Mouse (Mus musculus) heart, postnatal 14 days (tissue): ENCODE results near the gene Atf6b. TPM values are rescaled to one million over a fixed set of nuclear protein-coding genes. Genes with fewer than 3 reads are reported as not detected.

Experiments used
- DNase-seq, 2 experiments: peaks; one replicate each; pipeline ENCODE4 v3.0.0; 2021 to 2022
- intact Hi-C: fragments of 180-260 bp; cut with DNase I; formaldehyde crosslinking; loops from one replicate; pipeline ENCODE4 v1.15.1; 2025
- total RNA-seq, 2 experiments: library from RNA; stranded (reverse); gene quantifications; 2 replicates each; pipeline ENCODE4 v1.2.3; 2021

Gene Atf6b
- total RNA-seq, 2 experiments from 2014 or later: 18.0 to 19.0 TPM

- DNase-seq: no peak
- intact Hi-C loops: no loop called here
Measured at GRCm38 (mm10) chr17:34683179-34683578, 36.2 kb downstream of the Atf6b start.

DNA sequence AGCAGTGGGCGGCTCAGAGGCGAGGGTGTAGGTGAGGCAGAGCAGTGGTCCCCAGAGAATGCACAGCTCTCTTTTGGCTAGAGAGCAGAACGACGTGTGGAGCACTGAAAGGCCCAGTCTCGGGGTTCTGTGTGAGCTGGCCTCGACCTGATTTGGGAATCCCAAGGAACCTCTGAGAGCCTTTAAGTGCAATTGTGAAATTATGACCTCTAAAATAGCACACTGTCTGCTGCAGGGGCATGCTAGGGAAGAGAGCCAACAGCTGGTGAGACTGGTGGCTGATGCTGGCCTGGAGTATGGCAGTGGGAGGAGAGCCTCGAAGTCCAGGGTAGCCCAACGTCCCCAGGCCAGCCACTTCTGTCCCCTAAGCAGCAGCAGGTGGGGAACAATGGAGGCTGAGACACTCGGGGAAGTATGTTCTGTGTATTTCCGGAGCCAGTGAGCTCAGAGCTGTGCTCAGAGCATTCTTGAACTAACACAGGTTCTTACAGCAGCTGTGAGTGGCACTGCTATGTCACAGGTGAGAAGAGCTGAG lies 36.8 kb downstream of the Atf6b start:
- no peak for DNase-seq
- intact Hi-C loops: no loop called here

GRCm38 (mm10) chr17:34684253-34684893 lies 37.4 kb downstream of the Atf6b start:
- no peak for DNase-seq
- intact Hi-C loops: no loop called here

DNA sequence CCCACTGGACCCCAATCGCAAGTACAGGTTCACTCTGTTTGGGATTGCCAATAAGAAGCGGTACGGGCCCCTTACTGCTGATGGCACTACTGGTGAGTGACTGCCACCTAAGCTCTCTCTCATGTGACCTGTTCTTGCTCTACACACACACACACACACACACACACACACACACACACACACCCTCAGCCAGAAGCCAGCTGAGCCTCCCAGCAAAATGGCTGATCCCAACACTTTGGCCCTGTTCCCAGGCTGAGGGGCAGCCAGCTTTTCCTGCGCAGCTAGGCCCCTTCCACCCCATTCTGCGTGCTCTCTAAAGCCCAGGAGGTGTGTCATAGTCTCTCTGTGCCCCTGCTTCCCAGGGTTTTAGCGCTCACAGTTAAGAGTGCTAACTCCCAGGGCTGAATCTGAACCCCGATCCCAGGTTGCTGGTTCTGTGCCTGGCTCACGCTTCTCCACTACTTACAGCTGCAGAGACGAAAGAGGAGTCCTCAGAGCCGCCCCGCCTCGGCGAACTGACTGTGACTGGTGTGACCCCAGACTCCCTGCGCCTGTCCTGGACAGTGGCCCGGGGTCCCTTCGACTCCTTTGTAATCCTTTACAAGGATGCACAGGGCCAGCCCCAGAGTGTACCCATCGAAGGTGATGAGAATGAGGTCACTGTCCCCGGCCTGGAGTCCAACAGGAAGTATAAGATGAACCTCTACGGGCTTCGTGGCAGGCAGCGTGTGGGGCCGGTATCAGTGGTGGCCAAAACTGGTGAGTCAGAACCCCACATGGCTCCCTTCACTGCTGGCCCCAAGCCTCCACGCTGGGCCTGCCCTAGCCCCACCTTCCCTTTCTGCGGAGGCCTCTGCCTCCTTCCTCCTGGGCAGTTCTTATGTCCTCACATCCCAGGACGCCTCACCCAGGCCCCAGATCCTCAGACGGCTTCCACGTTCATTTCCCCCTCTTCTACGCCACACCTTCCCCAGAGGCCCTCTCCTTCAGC lies 38.5 kb downstream of the Atf6b start:
- DNase-seq: peak; percentile 74 to 86
- intact Hi-C loops: no loop called here

DNA sequence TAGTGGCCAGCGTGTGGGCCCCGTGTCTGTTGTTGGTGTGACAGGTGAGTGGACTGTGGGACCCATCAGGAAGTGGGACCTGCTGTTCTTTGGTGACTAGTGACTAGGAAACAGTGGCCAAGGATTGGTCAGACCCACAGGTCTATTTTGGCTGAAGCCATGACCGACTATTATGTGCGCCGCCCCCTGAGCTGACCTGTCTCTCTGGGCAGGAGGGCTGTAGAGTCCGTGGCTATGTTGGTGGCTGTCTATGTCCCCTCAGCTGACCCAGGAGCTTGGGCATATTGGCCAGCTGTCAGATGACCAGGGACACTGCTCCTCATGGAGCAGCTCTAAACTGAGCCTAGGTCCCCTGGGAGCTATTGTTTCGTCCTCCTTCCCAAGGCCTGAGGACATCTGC lies 41.9 kb downstream of the Atf6b start:
- no peak for DNase-seq
- intact Hi-C loops: no loop called here

DNA sequence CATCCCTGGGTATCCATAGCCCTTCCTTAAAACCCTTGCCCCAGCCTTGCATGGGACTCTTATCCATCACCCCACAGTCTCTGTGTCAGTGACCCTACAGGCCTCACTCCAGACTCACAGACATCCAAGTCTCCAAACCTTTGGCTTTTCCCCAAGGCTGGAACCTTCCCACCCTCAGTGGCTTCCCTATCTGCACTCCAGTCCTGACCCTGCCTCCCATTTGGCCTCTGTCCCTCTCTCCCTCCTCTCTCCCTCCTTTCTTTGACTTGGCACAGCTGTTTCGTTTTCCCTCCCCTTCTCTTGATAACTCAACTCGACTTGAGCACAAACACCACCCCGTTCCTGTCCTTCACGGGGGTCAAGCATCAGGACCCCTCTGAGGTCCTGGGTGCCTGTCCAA lies 43.5 kb downstream of the Atf6b start:
- intact Hi-C loops: loop anchor here (5.0 kb wide), 1 partner anchor 38 kb away; no protein-coding TSS in a partner anchor
- DNase-seq: peak; percentile 76 to 82

- intact Hi-C loops: loop anchor here (5.0 kb wide), 1 partner anchor 41 kb away; no protein-coding TSS in a partner anchor
- DNase-seq: peak; percentile 87 to 92
Measured at GRCm38 (mm10) chr17:34692906-34693305, 46.0 kb downstream of the Atf6b start.

DNA sequence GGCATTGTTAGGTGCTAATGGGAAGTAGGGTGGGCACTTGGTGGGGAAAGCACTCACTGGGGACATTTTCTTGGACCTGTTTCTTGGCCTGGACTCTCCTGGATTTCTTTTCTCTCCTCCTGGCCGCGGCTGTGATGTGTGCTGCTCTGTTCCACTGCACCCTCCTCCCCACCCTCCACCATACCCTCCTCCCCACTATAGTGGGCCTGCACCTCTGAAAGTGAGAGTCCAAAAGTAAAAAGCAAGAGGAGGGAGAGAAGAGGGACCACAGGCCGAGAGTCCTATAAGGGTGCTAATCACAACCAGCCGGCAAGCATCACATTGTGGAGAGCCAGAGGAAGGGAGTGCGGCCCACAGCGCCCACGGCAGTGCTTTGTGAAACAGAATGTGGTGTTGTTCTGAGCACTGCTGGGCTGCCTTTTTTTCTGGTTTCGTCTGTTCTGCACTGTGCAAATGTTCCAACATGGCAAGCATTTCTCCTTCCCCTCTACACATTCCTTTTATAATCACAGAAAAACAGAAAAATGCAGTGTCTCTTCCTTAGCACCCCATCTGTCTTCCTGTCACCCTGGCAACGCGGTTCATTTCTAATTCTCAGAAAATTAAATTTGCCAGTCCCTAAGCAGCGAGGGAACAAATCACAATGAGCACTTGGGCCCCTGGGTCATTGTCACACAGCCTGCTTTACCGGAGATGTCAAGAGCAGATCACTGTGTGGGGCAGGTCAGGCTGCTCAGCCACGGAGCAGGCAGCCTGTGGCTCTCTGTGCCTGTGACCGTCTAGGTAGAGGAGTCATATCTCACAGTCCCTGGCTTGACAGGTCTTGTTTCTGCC lies 52.8 kb downstream of the Atf6b start:
- DNase-seq: no peak
- intact Hi-C loops: no loop called here

GRCm38 (mm10) chr17:34700671-34701071 lies 53.7 kb downstream of the Atf6b start:
- intact Hi-C loops: no loop called here
- DNase-seq: peak in 1 of 2 experiments; percentile 30

Other genes with a start within 250 kb of the Atf6b start
- gene BC051142, start 248.3 kb upstream of the Atf6b start, total RNA-seq: under 1 TPM in 1 of 2 experiments, not detected in 1; 0.24 TPM
- not detected for gene Btnl4, start 169.8 kb upstream of the Atf6b start, total RNA-seq
- gene Btnl6, start 129.8 kb upstream of the Atf6b start, total RNA-seq: not detected
- 10 to 100 TPM; 47.9 to 52.6 TPM for gene Notch4, start 82.9 kb upstream of the Atf6b start, total RNA-seq
- 1 to 10 TPM; 5.6 to 7.8 TPM for gene Gpsm3, start 57.3 kb upstream of the Atf6b start, total RNA-seq
- gene Pbx2, start 55.9 kb upstream of the Atf6b start, total RNA-seq: 10 to 100 TPM; 20.1 to 22.6 TPM
- gene Ager, start 49.3 kb upstream of the Atf6b start, total RNA-seq: 1 to 10 TPM; 1.0 to 1.2 TPM
- gene Rnf5, start 43.5 kb upstream of the Atf6b start, total RNA-seq: 10 to 100 TPM; 33.6 to 35.4 TPM
- 10 to 100 TPM; 56.3 to 57.9 TPM for gene Agpat1, start 42.9 kb upstream of the Atf6b start, total RNA-seq
- gene Egfl8, start 31.2 kb upstream of the Atf6b start, total RNA-seq: 1 to 10 TPM; 2.1 to 2.7 TPM
- gene Ppt2, start 18.6 kb upstream of the Atf6b start, total RNA-seq: 10 to 100 TPM; 42.6 to 43.2 TPM
- 1 to 10 TPM; 1.9 to 3.1 TPM for gene Prrt1, start 17.6 kb upstream of the Atf6b start, total RNA-seq
- 1 to 10 TPM; 8.2 to 8.3 TPM for gene Fkbpl, start 2.4 kb upstream of the Atf6b start, total RNA-seq
- 10 to 100 TPM; 48.6 to 56.7 TPM for gene Tnxb, start 23.4 kb downstream of the Atf6b start, total RNA-seq
- gene C4b, start 96.7 kb downstream of the Atf6b start, total RNA-seq: 10 to 100 TPM; 17.9 to 21.3 TPM
- gene Cyp21a1, start 157.4 kb downstream of the Atf6b start, total RNA-seq: not detected
- gene Stk19, start 189.8 kb downstream of the Atf6b start, total RNA-seq: 10 to 100 TPM; 10.7 to 13.5 TPM
- 10 to 100 TPM; 17.5 to 18.2 TPM for gene Dxo, start 189.9 kb downstream of the Atf6b start, total RNA-seq
- 10 to 100 TPM; 25.0 to 25.4 TPM for gene Skiv2l, start 203.1 kb downstream of the Atf6b start, total RNA-seq
- gene Nelfe, start 203.2 kb downstream of the Atf6b start, total RNA-seq: 10 to 100 TPM; 13.1 to 15.5 TPM
- 1 to 10 TPM; 6.3 to 7.8 TPM for gene Cfb, start 215.4 kb downstream of the Atf6b start, total RNA-seq
- gene Zbtb12, start 232.3 kb downstream of the Atf6b start, total RNA-seq: 1 to 10 TPM; 5.1 to 6.1 TPM
- not detected for gene Gm20547, start 234.9 kb downstream of the Atf6b start, total RNA-seq